Mouse (Mus musculus) CH12.LX (cell line): ENCODE data around the gene Pik3ip1. TPM values are rescaled to one million over a fixed set of nuclear protein-coding genes. Genes with fewer than 3 reads are reported as not detected.

Source experiments
- DNase-seq: peaks from one replicate; pipeline ENCODE4 v3.0.0-alpha.2; 2013; ENCODE audit errors: extremely low read depth
- H3K27ac ChIP-seq: 2 replicates; pipeline ENCODE4 v1.5.1; 2012; ENCODE audit warnings: low read depth, mild to moderate bottlenecking, control low read depth, moderate library complexity; ENCODE audit not compliant: insufficient read depth
- H3K27me3 ChIP-seq: replicated peaks from 2 replicates; pipeline ENCODE3; 2012; ENCODE audit warnings: inconsistent platforms
- H3K36me3 ChIP-seq, 2 experiments: replicated peaks in 1 of 2; 2 replicates each; pipeline versions ENCODE3 to v1.6.1; 2012; ENCODE audit warnings: inconsistent platforms in 1 of 2, low read length in 1 of 2, mild to moderate bottlenecking in 1 of 2, mixed read lengths in 1 of 2, moderate library complexity in 1 of 2; ENCODE audit not compliant: control insufficient read depth in 1 of 2, insufficient read depth in 1 of 2
- H3K4me1 ChIP-seq, 2 experiments: 2 replicates each; pipeline ENCODE4 v1.6.1; 2012; ENCODE audit warnings: inconsistent platforms in 1 of 2, moderate library complexity in 1 of 2; ENCODE audit not compliant: insufficient read depth in 2 of 2, control insufficient read depth in 1 of 2
- H3K4me2 ChIP-seq: 2 replicates; pipeline ENCODE4 v1.6.1; 2012; ENCODE audit warnings: low read depth, mild to moderate bottlenecking, control low read depth; ENCODE audit not compliant: poor library complexity, insufficient read depth, severe bottlenecking
- H3K4me3 ChIP-seq, 3 experiments: fragments of 150-350 bp in 1 of 3; sonication (generic) in 1 of 3; replicated peaks in 1 of 3; 2 replicates each; pipeline versions ENCODE3 to v1.5.1; 2011 to 2012; ENCODE audit warnings: low read depth in 2 of 3, low read length in 2 of 3, mild to moderate bottlenecking in 2 of 3, moderate library complexity in 2 of 3, control low read depth in 1 of 3, improper control_type of control experiment in 1 of 3, inconsistent platforms in 1 of 3, mixed read lengths in 1 of 3; ENCODE audit not compliant: poor library complexity in 1 of 3
- H3K79me2 ChIP-seq: replicated peaks from 2 replicates; pipeline ENCODE4 v1.6.1; 2012; ENCODE audit warnings: mild to moderate bottlenecking, moderate library complexity; ENCODE audit not compliant: control insufficient read depth, poor library complexity, insufficient read depth, severe bottlenecking; ENCODE audit errors: extremely low read depth
- H3K9ac ChIP-seq: 2 replicates; pipeline ENCODE4 v1.6.1; 2012; ENCODE audit warnings: low read depth, mild to moderate bottlenecking, control low read depth, moderate library complexity; ENCODE audit not compliant: insufficient read depth
- H3K9me3 ChIP-seq: replicated peaks from 2 replicates; pipeline ENCODE3; 2012; ENCODE audit warnings: low read length, inconsistent platforms, mixed read lengths
- CHD1 ChIP-seq: IDR thresholded peaks from 2 replicates; pipeline ENCODE4 v1.6.1; 2012; ENCODE audit warnings: low read depth, low read length, improper control_type of control experiment, inconsistent platforms
- CHD2 ChIP-seq: IDR thresholded peaks from 2 replicates; pipeline ENCODE4 v1.6.1; 2011; ENCODE audit warnings: low read length, improper control_type of control experiment
- ETS1 ChIP-seq: conservative IDR thresholded peaks from 2 replicates; pipeline ENCODE4 v1.6.1; 2012; ENCODE audit warnings: low read depth, mild to moderate bottlenecking, inconsistent platforms, low read length, improper control_type of control experiment, moderate library complexity
- JUN ChIP-seq: IDR thresholded peaks from 2 replicates; pipeline ENCODE4 v1.6.1; 2011; ENCODE audit warnings: low read depth, mild to moderate bottlenecking, low read length, improper control_type of control experiment, moderate library complexity; ENCODE audit not compliant: insufficient read depth
- MAFK ChIP-seq: IDR thresholded peaks from 2 replicates; pipeline ENCODE4 v1.6.1; 2011; ENCODE audit warnings: low read length, improper control_type of control experiment; ENCODE audit not compliant: insufficient replicate concordance
- MAX ChIP-seq: IDR thresholded peaks from 2 replicates; pipeline ENCODE4 v1.6.1; 2011; ENCODE audit warnings: low read length, improper control_type of control experiment
- MAZ ChIP-seq: IDR thresholded peaks from 2 replicates; pipeline ENCODE4 v1.6.1; 2012; ENCODE audit warnings: low read depth, mild to moderate bottlenecking, inconsistent platforms, low read length, improper control_type of control experiment, moderate library complexity
- MYC ChIP-seq: IDR thresholded peaks from 2 replicates; pipeline ENCODE4 v1.6.1; 2011; ENCODE audit warnings: low read depth, mild to moderate bottlenecking, improper control_type of control experiment, low read length
- POLR2A ChIP-seq: IDR thresholded peaks from 2 replicates; pipeline ENCODE4 v1.6.1; 2011; ENCODE audit warnings: low read depth, mild to moderate bottlenecking, improper control_type of control experiment, low read length
- RAD21 ChIP-seq: IDR thresholded peaks from 2 replicates; pipeline ENCODE4 v1.6.1; 2011; ENCODE audit warnings: low read depth, mild to moderate bottlenecking, low read length, improper control_type of control experiment, moderate library complexity
- SMC3 ChIP-seq: IDR thresholded peaks from 2 replicates; pipeline ENCODE4 v1.6.1; 2011; ENCODE audit warnings: low read depth, low read length, improper control_type of control experiment
- USF1 ChIP-seq: IDR thresholded peaks from 2 replicates; pipeline ENCODE4 v1.6.1; 2014; ENCODE audit warnings: low read depth, mild to moderate bottlenecking, inconsistent platforms, low read length, improper control_type of control experiment
- USF2 ChIP-seq: conservative IDR thresholded peaks from 2 replicates; pipeline ENCODE4 v1.6.1; 2011; ENCODE audit warnings: low read depth, low read length, improper control_type of control experiment
- dilution Hi-C: fragments of 300-500 bp; cut with MboI; formaldehyde crosslinking; loops from 2 replicates; pipeline ENCODE4 v1.14.3; 2020; ENCODE audit warnings: low sequenced_read_pairs; ENCODE audit not compliant: extremely low pct_unique_long_range_greater_than_20kb, extremely low pct_ligation_motif_present
- in situ Hi-C: fragments of 300-500 bp; cut with MboI; formaldehyde crosslinking; loops from 3 replicates; pipeline ENCODE4 v1.14.3; 2019; ENCODE audit warnings: low sequenced_read_pairs, low pct_ligation_motif_present, low pct_unique_long_range_greater_than_20kb, mixed read lengths
- polyA plus RNA-seq: library from polyadenylated mRNA; unstranded; fragments of >175 nt; gene quantifications from 2 replicates; pipeline ENCODE4 v1.2.1, GENCODE M21; 2012; ENCODE audit warnings: low read depth; ENCODE audit not compliant: insufficient read length
- total RNA-seq, 2 experiments: library from RNA; depleted of rRNA; stranded (reverse); fragments of 300-350 nt in 1 of 2; fragments of >200 nt in 1 of 2; gene quantifications; 2 replicates each; pipeline ENCODE4 v1.2.3; 2012 to 2014

The Pik3ip1 gene
- total and polyA plus RNA-seq, 3 experiments = 0.39 to 2.6 (median 1.3) TPM

DNA sequence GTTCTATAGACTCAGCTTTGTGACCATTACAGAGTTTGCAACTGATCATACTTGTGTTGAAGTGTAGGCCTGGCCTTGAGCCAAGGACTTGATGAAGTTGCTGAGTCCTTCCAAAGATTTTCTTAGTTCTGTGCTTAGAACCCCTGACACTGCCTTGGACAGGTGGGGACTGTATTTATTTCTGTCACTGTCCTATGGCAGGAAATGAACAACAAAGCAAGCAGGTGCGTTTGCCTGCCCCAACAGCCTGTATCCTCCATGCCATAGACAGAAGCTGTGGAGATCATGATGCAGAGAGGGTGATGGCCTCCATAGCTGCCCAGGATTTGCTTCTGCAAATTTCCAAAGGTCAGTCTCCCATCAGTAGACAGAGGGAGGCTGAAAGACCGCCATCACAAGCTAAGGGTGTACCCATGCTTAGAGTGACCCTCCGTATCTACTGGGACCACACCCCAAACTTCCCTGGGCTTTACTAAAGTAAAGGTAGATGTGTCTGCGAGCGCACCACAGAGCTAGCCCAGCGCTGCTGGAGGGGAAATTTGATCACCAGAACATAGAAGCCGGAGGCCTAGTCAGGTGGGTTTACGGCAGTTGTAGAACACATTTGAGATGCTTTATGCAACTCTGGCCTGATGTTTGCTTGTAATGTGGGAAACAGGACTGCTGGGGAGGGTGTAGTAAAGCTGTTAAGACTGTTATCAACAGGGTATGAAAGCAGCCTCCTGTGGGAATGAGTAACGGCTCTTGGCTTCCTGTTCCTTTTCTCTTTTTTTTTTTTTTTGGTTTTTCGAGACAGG, 19.2 kb upstream of the Pik3ip1 start:
- H3K9me3 ChIP-seq = no peaks in the 10 kb centered on the region
- H3K4me3 ChIP-seq = no peak overlapping the region
- peaks cover 8 to 65% of the 10 kb centered on the region in 2 experiments; a peak in 3 of 4 replicates for H3K4me1 ChIP-seq
- no peak overlapping the region for H3K27ac ChIP-seq
- in situ Hi-C loops = no loop called here
- TF ChIP-seq MAZ (no peak), CHD2 (no peak), USF1 (no peak), USF2 (no peak), SMC3 (no peak)
- TF ChIP-seq, all 38 proteins: peak for 0
- H3K9ac ChIP-seq = no peak overlapping the region
- H3K4me2 ChIP-seq = no peak overlapping the region
- H3K36me3 ChIP-seq = peaks cover 39 to 80% of the 10 kb centered on the region in 2 experiments
- H3K79me2 ChIP-seq = no peaks in the 10 kb centered on the region
- H3K27me3 ChIP-seq = no peaks in the 10 kb centered on the region
- no peak for DNase-seq
- dilution Hi-C loops = no loop called here

- Histone ChIP-seq H3K4me2 (no peak overlapping the region), H3K9me3 (no peaks in the 10 kb centered on the region), H3K9ac (no peak overlapping the region), H3K79me2 (no peaks in the 10 kb centered on the region), H3K4me3 (no peak overlapping the region), H3K27ac (no peak overlapping the region), H3K36me3 (peaks cover 31 to 74% of the 10 kb centered on the region in 2 experiments), H3K27me3 (no peaks in the 10 kb centered on the region), H3K4me1 (peaks cover 8 to 63% of the 10 kb centered on the region in 2 experiments; a peak in 3 of 4 replicates)
- no peak for DNase-seq
- in situ Hi-C loops (no loop called here), dilution Hi-C loops (no loop called here)
- TF ChIP-seq MYC (no peak), ETS1 (no peak), MAX (no peak), MAZ (no peak), POLR2A (no peak), CHD1 (no peak), JUN (no peak), MAFK (no peak), RAD21 (no peak)
These were observed 18.4 kb upstream of the Pik3ip1 start for GRCm38 (mm10) chr11:3311586-3312347.
